Mouse (Mus musculus) lung, embryonic 16.5 days (tissue): Measurements from ENCODE around the gene Adgrl2. TPM values are rescaled to one million over a fixed set of nuclear protein-coding genes. Genes with fewer than 3 reads are reported as not detected.
A peak's percentile ranks its signal among the peaks of the same experiment; 100 is the strongest.

ENCODE experiments used
- ATAC-seq: fragments of 200-750 bp; cut with Nextera tagmentation; 2 replicates; pipeline ENCODE4 v1.8.0; 2017; ENCODE audit warnings: low read depth, mild to moderate bottlenecking, moderate library complexity
- H3K27ac ChIP-seq: fragments of 300-500 bp; sonication (generic); 2 replicates; pipeline ENCODE4 v1.5.1; 2014; ENCODE audit warnings: mild to moderate bottlenecking, control low read depth, low read length
- H3K27me3 ChIP-seq: fragments of 300-500 bp; sonication (generic); 2 replicates; pipeline ENCODE4 v1.6.1; 2014; ENCODE audit warnings: low read depth, low read length, mixed read lengths; ENCODE audit not compliant: control insufficient read depth, insufficient read depth
- H3K36me3 ChIP-seq: fragments of 300-500 bp; sonication (generic); 2 replicates; pipeline ENCODE4 v1.6.1; 2014; ENCODE audit warnings: low read length; ENCODE audit not compliant: control insufficient read depth, insufficient read depth
- H3K4me1 ChIP-seq: fragments of 300-500 bp; sonication (generic); replicated peaks from 2 replicates; pipeline ENCODE4 v1.6.1; 2014; ENCODE audit warnings: low read length, mixed read lengths; ENCODE audit not compliant: control insufficient read depth, insufficient read depth
- H3K4me2 ChIP-seq: fragments of 300-500 bp; sonication (generic); 2 replicates; pipeline ENCODE4 v1.6.1; 2014; ENCODE audit warnings: low read depth, low read length, control low read depth
- H3K4me3 ChIP-seq: fragments of 300-500 bp; sonication (generic); 2 replicates; pipeline ENCODE4 v1.5.1; 2014; ENCODE audit warnings: mild to moderate bottlenecking, low read length, control low read depth
- H3K9ac ChIP-seq: fragments of 300-500 bp; sonication (generic); 2 replicates; pipeline ENCODE4 v1.6.1; 2014; ENCODE audit warnings: low read length, control low read depth
- H3K9me3 ChIP-seq: fragments of 300-500 bp; sonication (generic); 2 replicates; pipeline ENCODE4 v1.6.1; 2016; ENCODE audit warnings: low read length; ENCODE audit not compliant: control insufficient read depth
- WGBS: fragments of 180-500 bp; shearing (Covaris S2); extraction: QIAGEN DNeasy Blood & Tissue Kit; methylation state at CpG from one replicate; pipeline ENCODE4 v1.1.7; 2014; 5-methylcytosine and 5-hydroxymethylcytosine counted together
- polyA plus RNA-seq: library from polyadenylated mRNA; unstranded; fragments of >200 nt; fragmentation: Nextera tagmentation; extraction: Ambion mirVana; gene quantifications from 2 replicates; pipeline ENCODE4 v1.2.1, GENCODE M21; 2015

Gene Adgrl2
- polyA plus RNA-seq, 1 experiment from 2014 or later: 51.1 TPM

DNA sequence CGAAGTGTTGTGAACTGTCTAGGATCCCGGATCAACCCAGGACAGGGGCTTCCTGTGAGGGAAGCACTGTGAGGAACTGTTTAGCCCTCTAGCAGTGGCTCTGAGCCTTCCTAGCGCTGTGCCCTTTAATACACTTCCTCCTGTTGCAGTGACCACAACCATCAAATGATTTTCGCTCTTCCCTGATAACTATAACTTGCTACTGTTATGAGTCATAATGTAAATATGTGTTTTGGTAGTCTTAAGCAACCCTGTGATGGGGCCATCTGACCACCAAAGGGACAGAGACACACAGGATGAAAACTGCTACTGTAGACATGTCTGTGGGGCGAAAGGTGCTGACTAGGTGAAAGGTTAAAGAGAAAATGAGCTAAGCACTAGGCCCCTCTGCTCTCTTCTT is 71.9 kb downstream of the Adgrl2 start:
- Histone ChIP-seq H3K27ac (no peak overlapping the region), H3K36me3 (no peaks in the 10 kb centered on the region), H3K4me1 (peaks cover 12% of the 10 kb centered on the region), H3K9me3 (no peaks in the 10 kb centered on the region), H3K4me2 (no peak overlapping the region), H3K9ac (no peak overlapping the region), H3K27me3 (no peaks in the 10 kb centered on the region), H3K4me3 (no peak overlapping the region)
- 67% methylated on average over 5 of the region's 5 CpGs for WGBS
- ATAC-seq: no peak

DNA sequence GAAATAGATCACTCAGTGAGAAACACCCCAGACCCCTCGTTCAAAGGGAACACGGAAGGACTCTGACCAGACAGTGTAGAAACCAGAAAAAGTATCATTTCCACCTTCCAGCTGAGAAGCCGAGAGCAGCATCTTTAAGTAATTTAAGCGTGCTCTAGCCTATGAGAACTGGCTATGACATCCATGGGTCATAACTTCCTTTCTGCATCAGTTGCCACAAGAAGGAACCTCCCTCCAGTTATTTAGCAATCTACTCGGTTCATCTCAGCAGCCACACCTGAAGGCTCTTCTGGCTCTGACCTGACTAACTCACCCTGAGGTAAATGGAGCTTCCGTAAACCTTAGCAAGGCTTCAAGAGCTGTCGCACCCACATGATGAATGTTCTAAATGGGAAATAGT is 72.5 kb downstream of the Adgrl2 start:
- ATAC-seq: no peak
- peaks cover 12% of the 10 kb centered on the region for H3K4me1 ChIP-seq
- H3K27ac ChIP-seq: no peak overlapping the region

DNA sequence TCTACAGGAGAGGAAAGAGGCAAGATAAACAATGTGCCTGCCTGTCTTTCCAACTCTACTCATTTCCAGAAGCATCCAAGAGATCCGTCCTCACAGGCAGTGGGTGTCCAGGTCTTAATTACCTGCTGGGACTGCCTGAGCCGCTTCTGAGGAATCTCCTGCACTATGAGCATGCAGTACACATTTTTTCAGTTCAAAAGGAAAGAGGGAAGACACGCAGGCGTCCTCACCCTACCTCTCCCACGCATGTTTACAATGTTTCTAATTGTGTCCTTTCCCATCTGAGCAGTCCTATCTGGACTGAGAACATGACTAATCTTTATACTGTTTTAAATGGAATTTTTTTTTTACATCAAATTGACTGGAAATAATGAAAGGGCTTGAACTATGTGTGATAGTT is 74.1 kb downstream of the Adgrl2 start:
- no peak overlapping the region for H3K9ac ChIP-seq
- no peaks in the 10 kb centered on the region for H3K36me3 ChIP-seq
- no peaks in the 10 kb centered on the region for H3K9me3 ChIP-seq
- H3K4me1 ChIP-seq: peaks cover 9% of the 10 kb centered on the region
- 44% methylated on average over 5 of the region's 5 CpGs for WGBS
- H3K27ac ChIP-seq: no peak overlapping the region
- no peaks in the 10 kb centered on the region for H3K27me3 ChIP-seq
- H3K4me2 ChIP-seq: no peak overlapping the region
- ATAC-seq: no peak
- no peak overlapping the region for H3K4me3 ChIP-seq

More for the DNA sequence above, 72.5 kb downstream of the Adgrl2 start:
- no peak overlapping the region for H3K4me3 ChIP-seq
- no peaks in the 10 kb centered on the region for H3K36me3 ChIP-seq
- no peaks in the 10 kb centered on the region for H3K9me3 ChIP-seq
- no peak overlapping the region for H3K9ac ChIP-seq
- 70% methylated on average over 7 of the region's 7 CpGs for WGBS
- no peaks in the 10 kb centered on the region for H3K27me3 ChIP-seq
- no peak overlapping the region for H3K4me2 ChIP-seq

DNA sequence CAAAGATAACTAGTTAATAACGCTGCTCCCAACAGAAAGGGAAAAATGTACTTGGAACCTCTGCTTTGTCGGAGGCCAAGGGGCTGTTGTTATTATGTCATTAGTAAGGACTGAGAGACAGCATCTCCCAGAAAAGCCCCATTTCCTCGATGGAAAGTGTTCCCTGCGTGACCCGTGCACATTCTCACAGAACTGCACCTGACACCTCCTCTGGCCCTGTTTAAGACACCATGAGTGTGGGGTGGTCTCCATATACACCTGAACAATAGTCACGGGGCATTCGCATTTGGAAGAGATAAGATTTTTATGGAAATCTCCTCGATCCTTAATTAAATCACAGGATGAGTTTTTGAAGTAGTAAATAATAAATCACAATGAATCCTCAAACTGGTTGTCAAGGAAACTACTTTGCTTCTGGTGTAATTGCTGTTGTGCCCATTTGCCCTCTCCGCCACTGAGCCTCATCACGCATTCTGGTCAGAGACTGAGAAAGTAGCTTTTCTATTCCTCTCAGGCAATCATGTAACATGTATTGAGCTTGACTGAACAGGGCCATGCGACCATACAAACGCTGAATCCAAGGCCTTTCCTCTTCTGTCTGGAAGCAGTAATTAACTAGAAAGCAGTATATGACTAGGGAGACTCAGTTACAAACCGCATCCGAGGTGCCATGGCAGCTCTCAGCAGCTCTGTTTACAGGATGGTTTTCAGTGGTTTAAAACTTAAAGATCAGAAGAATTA is 77.2 kb downstream of the Adgrl2 start:
- no peak overlapping the region for H3K9ac ChIP-seq
- H3K36me3 ChIP-seq: no peaks in the 10 kb centered on the region
- no peak overlapping the region for H3K27ac ChIP-seq
- no peak overlapping the region for H3K4me2 ChIP-seq
- no peaks in the 10 kb centered on the region for H3K9me3 ChIP-seq
- H3K4me3 ChIP-seq: no peak overlapping the region
- H3K27me3 ChIP-seq: no peaks in the 10 kb centered on the region
- no peak for ATAC-seq
- H3K4me1 ChIP-seq: peaks cover 7% of the 10 kb centered on the region
- WGBS: 69% methylated on average over 14 of the region's 14 CpGs

DNA sequence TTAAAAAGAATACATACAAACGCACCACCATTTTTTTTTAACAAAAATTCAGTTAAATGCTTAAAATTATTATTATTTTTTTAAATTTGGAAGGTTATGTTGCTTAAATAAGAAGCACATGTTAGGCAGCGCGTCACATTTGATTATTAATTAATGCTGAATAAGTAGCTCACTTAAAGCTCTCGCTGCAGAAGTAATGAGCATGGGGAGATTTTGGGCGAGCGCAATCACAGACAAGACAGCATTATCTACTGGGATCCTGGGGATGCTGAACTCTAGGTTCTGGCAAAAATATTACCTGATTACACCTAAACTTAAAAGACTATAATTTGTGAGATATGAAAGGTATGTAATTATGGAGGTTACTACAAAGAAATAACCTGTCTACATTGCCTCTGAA is 77.8 kb downstream of the Adgrl2 start:
- H3K9me3 ChIP-seq: no peaks in the 10 kb centered on the region
- no peak overlapping the region for H3K27ac ChIP-seq
- H3K36me3 ChIP-seq: no peaks in the 10 kb centered on the region
- H3K4me3 ChIP-seq: no peak overlapping the region
- H3K9ac ChIP-seq: no peak overlapping the region
- ATAC-seq: no peak
- no peak overlapping the region for H3K4me2 ChIP-seq
- no peaks in the 10 kb centered on the region for H3K27me3 ChIP-seq
- H3K4me1 ChIP-seq: peaks cover 6% of the 10 kb centered on the region
- WGBS: 84% methylated on average over 6 of the region's 6 CpGs

DNA sequence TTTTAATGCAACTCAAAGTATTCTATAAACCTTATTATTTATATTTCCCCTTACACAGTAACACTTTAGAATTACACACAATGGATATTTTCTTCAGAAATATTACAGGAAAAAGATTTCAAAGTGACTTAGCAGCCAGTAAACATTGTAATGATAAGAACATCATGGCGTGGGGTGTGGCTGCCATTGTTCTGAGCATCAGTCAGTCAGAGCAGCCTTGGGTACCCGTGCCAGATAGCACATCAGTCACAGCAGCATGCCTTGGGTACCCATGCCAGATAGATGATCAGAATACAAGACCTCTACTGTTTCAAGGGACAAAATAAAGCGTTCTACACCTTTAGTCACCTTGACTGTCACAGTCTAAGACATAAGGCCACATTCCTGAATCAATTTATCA is 82.5 kb downstream of the Adgrl2 start:
- 56% methylated on average over 3 of the region's 3 CpGs for WGBS
- no peak overlapping the region for H3K9ac ChIP-seq
- no peak for ATAC-seq
- no peaks in the 10 kb centered on the region for H3K9me3 ChIP-seq
- no peak overlapping the region for H3K27ac ChIP-seq
- H3K27me3 ChIP-seq: no peaks in the 10 kb centered on the region
- peaks cover 19% of the 10 kb centered on the region for H3K4me1 ChIP-seq
- H3K36me3 ChIP-seq: no peaks in the 10 kb centered on the region
- H3K4me2 ChIP-seq: no peak overlapping the region
- H3K4me3 ChIP-seq: no peak overlapping the region

DNA sequence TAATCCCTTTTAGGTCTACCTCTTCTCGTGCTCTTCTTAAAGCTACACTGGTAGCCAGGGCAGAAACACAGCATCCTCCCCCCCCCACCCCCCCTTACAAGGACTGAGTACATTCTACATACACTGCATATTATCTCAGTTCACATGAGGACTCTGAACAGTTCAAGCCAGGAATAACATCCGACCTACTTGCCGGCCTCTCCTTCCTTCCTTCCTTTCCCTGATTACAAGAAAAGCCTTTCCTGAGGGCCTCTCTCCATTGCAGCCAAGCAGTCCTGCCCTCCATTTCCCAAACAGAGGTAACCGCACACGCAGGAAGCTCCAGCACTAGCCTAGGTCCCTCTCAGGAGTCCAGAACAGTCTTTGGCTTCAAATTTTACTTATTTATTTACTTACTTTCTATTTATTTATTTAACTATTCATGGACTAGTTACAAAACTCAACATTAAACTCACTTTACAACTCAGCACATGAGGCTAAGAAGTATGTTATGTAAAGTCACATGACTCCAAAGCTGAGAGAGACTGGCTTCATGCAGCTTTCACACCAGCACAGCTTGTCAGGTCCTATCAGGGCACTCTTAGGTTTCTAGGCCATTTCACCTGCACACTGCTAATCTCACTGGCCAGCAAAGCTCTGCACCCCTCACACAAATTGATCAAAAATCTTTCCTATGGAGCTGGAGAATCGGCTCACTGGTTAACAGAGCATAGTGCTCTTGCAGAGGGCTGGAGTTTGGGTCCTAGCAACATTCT is 83.2 kb downstream of the Adgrl2 start:
- H3K27ac ChIP-seq: no peak overlapping the region

DNA sequence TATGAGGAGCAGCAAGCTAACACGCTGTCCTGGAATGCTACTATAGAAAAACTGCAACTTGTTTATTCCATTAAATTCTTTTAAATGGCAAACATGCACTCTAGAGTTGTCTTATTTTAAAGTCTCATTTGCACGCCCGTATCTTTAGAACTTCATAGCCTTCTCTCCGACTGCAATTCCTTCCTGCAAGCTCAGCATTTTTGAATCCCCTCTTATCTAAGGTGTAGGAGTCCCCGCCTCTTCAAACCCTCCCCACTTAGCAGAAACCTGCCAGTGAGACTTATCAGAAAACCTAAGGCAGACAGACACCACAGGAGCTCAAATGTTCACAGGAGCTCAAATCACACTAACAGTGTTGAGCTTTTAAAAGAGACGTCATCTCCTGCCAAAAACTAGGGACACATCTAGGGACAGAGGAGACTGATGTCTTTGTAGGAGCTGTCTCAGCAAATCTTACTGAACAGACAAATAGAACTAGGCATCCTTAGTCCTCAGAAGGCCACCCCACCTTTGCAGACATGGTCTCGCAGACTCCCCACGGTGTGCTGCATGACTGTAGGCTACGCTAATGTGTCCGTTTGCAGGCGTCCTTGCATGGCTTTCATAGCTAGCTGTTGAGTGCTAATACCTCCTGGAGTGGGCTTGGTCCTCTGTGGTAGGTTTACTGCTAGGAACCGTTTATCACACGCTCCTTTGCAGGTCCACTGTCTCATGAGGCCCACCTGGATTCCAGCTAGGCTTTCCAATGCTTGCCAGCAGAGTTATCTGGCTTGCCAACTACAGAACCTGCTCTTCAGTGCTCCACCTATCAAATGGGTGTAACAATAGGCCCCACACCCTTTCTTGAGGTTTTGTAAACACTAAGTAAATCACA is 84.2 kb downstream of the Adgrl2 start:
- 58% methylated on average over 13 of the region's 13 CpGs for WGBS
- H3K9me3 ChIP-seq: no peaks in the 10 kb centered on the region
- H3K36me3 ChIP-seq: no peaks in the 10 kb centered on the region
- no peak overlapping the region for H3K9ac ChIP-seq
- H3K4me3 ChIP-seq: no peak overlapping the region
- peak; percentile 30; the same call in 1 of the 2 replicates for ATAC-seq
- no peaks in the 10 kb centered on the region for H3K27me3 ChIP-seq
- H3K4me1 ChIP-seq: peaks cover 21% of the 10 kb centered on the region
- no peak overlapping the region for H3K4me2 ChIP-seq
- H3K27ac ChIP-seq: no peak overlapping the region

More for the DNA sequence above, 83.2 kb downstream of the Adgrl2 start:
- peaks cover 19% of the 10 kb centered on the region for H3K4me1 ChIP-seq
- no peak overlapping the region for H3K4me3 ChIP-seq
- no peaks in the 10 kb centered on the region for H3K27me3 ChIP-seq
- peak; percentile 60 for ATAC-seq
- WGBS: 43% methylated on average over 6 of the region's 6 CpGs
- H3K9ac ChIP-seq: no peak overlapping the region
- no peak overlapping the region for H3K4me2 ChIP-seq
- no peaks in the 10 kb centered on the region for H3K9me3 ChIP-seq
- no peaks in the 10 kb centered on the region for H3K36me3 ChIP-seq

DNA sequence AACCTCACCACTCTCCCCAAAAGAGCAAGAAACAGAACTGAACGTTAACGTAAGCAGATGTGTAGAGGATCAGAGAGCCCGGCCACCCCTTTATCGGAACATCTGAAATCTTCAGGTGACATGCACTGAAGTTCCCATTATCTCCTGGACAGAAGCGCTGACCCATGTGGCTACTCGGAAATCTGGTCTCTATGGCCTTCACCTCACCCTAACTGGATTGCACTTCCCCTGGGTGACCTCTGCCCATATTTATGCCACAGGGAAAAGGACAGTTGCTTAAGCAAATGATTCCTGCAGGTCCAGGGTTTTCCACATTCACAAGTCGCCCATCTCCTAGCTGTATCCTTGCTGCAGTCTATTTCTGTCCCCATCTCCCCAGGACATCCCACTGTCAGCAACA is 84.9 kb downstream of the Adgrl2 start:
- H3K27ac ChIP-seq: no peak overlapping the region
- no peak for ATAC-seq
- H3K9ac ChIP-seq: no peak overlapping the region
- H3K4me2 ChIP-seq: no peak overlapping the region
- H3K36me3 ChIP-seq: no peaks in the 10 kb centered on the region
- 79% methylated on average over 7 of the region's 7 CpGs for WGBS
- peaks cover 21% of the 10 kb centered on the region for H3K4me1 ChIP-seq
- H3K9me3 ChIP-seq: no peaks in the 10 kb centered on the region
- H3K27me3 ChIP-seq: no peaks in the 10 kb centered on the region
- H3K4me3 ChIP-seq: no peak overlapping the region
